Mouse (Mus musculus) heart, embryonic 12.5 days (tissue): Measurements from ENCODE around the gene Chrd. TPM values are rescaled to one million over a fixed set of nuclear protein-coding genes. Genes with fewer than 3 reads are reported as not detected.

Experiments
- ATAC-seq: fragments of 200-750 bp; cut with Nextera tagmentation; 2 replicates; pipeline ENCODE4 v1.8.0; 2017; ENCODE audit warnings: moderate TSS enrichment, moderate library complexity; ENCODE audit not compliant: insufficient number of reproducible peaks, low FRiP score
- H3K27ac ChIP-seq: fragments of 300-500 bp; sonication (generic); 2 replicates; pipeline ENCODE4 v1.5.1; 2016; ENCODE audit warnings: mild to moderate bottlenecking, moderate library complexity; ENCODE audit not compliant: poor library complexity, severe bottlenecking
- H3K27me3 ChIP-seq: fragments of 300-500 bp; sonication (generic); replicated peaks from 2 replicates; pipeline ENCODE4 v1.6.1; 2016; ENCODE audit warnings: mild to moderate bottlenecking, moderate library complexity
- H3K36me3 ChIP-seq: fragments of 300-500 bp; sonication (generic); 2 replicates; pipeline ENCODE4 v1.6.1; 2016; ENCODE audit warnings: mild to moderate bottlenecking, moderate library complexity
- H3K4me1 ChIP-seq: fragments of 300-500 bp; sonication (generic); replicated peaks from 2 replicates; pipeline ENCODE4 v1.6.1; 2016; ENCODE audit warnings: mild to moderate bottlenecking
- H3K4me2 ChIP-seq: fragments of 300-500 bp; sonication (generic); 2 replicates; pipeline ENCODE4 v1.6.1; 2016; ENCODE audit warnings: mild to moderate bottlenecking, moderate library complexity
- H3K4me3 ChIP-seq: fragments of 300-500 bp; sonication (generic); 2 replicates; pipeline ENCODE4 v1.5.1; 2016; ENCODE audit warnings: mild to moderate bottlenecking
- H3K9ac ChIP-seq: fragments of 300-500 bp; sonication (generic); 2 replicates; pipeline ENCODE4 v1.6.1; 2016; ENCODE audit warnings: mild to moderate bottlenecking, moderate library complexity
- H3K9me3 ChIP-seq: fragments of 300-500 bp; sonication (generic); replicated peaks from 2 replicates; pipeline ENCODE4 v1.6.1; 2016; ENCODE audit warnings: mild to moderate bottlenecking, moderate library complexity
- WGBS: fragments of 180-500 bp; shearing (Covaris S2); methylation state at CpG from one replicate; pipeline ENCODE4 v1.1.7; 2016; 5-methylcytosine and 5-hydroxymethylcytosine counted together
- polyA plus RNA-seq: library from polyadenylated mRNA; unstranded; fragments of >200 nt; fragmentation: Nextera tagmentation; extraction: Ambion mirVana; gene quantifications from 2 replicates; pipeline ENCODE4 v1.2.1, GENCODE M21; 2016

Chrd gene
- polyA plus RNA-seq, 1 experiment from 2014 or later, result 0.54 TPM

DNA sequence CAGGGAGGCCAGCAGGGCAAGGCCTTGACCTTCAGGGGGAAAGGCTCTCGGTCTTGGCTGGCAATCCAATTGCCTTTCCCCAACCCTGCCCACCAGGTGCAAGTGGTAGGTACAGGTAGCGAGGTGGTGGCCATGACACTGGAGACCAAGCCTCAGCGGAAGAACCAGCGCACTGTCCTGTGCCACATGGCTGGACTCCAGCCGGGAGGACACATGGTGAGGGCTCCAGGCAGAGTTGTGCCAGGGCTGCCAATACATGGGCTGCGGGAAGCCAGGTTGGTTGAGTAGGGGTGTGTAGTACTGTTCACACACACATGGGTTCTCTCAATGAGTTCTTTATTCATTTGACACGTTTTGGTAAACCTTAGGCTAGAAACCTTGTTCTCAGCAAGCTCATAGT, 3.2 kb downstream of the Chrd start:
- H3K9ac ChIP-seq, result no peak overlapping the region
- no peak overlapping the region for H3K4me2 ChIP-seq
- H3K27me3 ChIP-seq, result peaks cover 68% of the 10 kb centered on the region
- no peak for ATAC-seq
- H3K9me3 ChIP-seq, result no peaks in the 10 kb centered on the region
- no peak overlapping the region for H3K4me3 ChIP-seq
- no peaks in the 10 kb centered on the region for H3K36me3 ChIP-seq
- no peak overlapping the region for H3K27ac ChIP-seq
- WGBS, result 81% methylated on average over 7 of the region's 7 CpGs
- H3K4me1 ChIP-seq, result peaks cover 19% of the 10 kb centered on the region

- H3K9ac ChIP-seq, result no peak overlapping the region
- ATAC-seq, result no peak
- no peak overlapping the region for H3K27ac ChIP-seq
- peaks cover 19% of the 10 kb centered on the region for H3K4me1 ChIP-seq
- peaks cover 62% of the 10 kb centered on the region for H3K27me3 ChIP-seq
- no peak overlapping the region for H3K4me3 ChIP-seq
- 80% methylated on average over 5 of the region's 5 CpGs for WGBS
- H3K36me3 ChIP-seq, result no peaks in the 10 kb centered on the region
- H3K9me3 ChIP-seq, result no peaks in the 10 kb centered on the region
- no peak overlapping the region for H3K4me2 ChIP-seq
Observed at GRCm38 (mm10) chr16:20736823-20737222, 3.9 kb downstream of the Chrd start.

DNA sequence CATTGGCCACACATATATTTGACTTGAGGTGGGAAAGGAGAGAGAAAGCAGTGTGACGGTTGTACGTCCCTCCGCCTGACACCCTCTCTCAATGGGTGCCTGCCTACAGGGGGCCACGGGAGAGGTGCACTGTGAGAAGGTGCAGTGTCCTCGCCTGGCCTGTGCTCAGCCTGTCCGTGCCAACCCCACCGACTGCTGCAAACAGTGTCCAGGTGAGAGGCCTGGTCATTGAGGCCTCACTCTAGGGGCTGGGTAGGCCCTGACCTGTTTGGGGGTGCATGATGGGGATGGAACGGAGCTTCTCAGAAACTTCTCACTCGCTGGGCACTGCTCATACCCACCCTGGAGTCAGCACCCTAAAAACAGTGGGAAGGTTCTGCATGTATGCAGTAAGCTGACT, 6.9 kb downstream of the Chrd start:
- ATAC-seq, result no peak
- peaks cover 40% of the 10 kb centered on the region for H3K27me3 ChIP-seq
- no peaks in the 10 kb centered on the region for H3K9me3 ChIP-seq
- no peak overlapping the region for H3K27ac ChIP-seq
- whole genome bisulfite sequencing, result 76% methylated on average over 9 of the region's 9 CpGs
- no peak overlapping the region for H3K9ac ChIP-seq
- H3K36me3 ChIP-seq, result no peaks in the 10 kb centered on the region
- H3K4me3 ChIP-seq, result no peak overlapping the region
- H3K4me2 ChIP-seq, result no peak overlapping the region
- H3K4me1 ChIP-seq, result no peaks in the 10 kb centered on the region

GRCm38 (mm10) chr16:20746641-20747040, 13.7 kb downstream of the Chrd start:
- Histone ChIP-seq H3K27me3 (no peaks in the 10 kb centered on the region), H3K4me1 (no peaks in the 10 kb centered on the region), H3K4me3 (no peak overlapping the region), H3K9me3 (no peaks in the 10 kb centered on the region), H3K27ac (no peak overlapping the region), H3K36me3 (no peaks in the 10 kb centered on the region), H3K9ac (no peak overlapping the region), H3K4me2 (no peak overlapping the region)
- WGBS, result 74% methylated on average over 6 of the region's 6 CpGs
- ATAC-seq, result no peak

DNA sequence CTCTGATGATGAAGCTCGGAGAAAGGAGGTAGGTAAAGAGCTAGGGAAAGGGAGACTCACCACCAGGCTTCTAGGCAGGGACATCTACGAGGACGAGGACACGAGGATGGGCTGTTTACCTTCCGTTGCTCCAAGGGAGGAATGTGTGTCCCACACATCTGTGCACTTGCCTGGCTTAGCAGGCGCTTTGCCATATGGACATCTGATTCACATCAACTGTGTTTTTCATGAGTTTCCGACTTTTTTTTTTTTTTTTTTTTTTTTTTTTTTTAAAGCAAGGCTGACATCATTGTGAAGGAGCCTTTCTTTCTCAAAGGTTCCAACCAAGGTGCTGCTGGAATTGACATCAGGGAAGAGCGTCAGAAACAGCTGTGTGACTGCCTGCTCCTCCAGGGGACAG, 17.6 kb downstream of the Chrd start:
- H3K4me1 ChIP-seq, result no peaks in the 10 kb centered on the region
- H3K27me3 ChIP-seq, result no peaks in the 10 kb centered on the region
- WGBS, result 47% methylated on average over 8 of the region's 8 CpGs
- no peak overlapping the region for H3K9ac ChIP-seq
- H3K27ac ChIP-seq, result no peak overlapping the region
- no peak for ATAC-seq
- 0 out of 2 replicates have a peak, but pooled peaks cover 2% of the 10 kb centered on the region for H3K9me3 ChIP-seq
- no peaks in the 10 kb centered on the region for H3K36me3 ChIP-seq
- H3K4me2 ChIP-seq, result no peak overlapping the region
- H3K4me3 ChIP-seq, result no peak overlapping the region

DNA sequence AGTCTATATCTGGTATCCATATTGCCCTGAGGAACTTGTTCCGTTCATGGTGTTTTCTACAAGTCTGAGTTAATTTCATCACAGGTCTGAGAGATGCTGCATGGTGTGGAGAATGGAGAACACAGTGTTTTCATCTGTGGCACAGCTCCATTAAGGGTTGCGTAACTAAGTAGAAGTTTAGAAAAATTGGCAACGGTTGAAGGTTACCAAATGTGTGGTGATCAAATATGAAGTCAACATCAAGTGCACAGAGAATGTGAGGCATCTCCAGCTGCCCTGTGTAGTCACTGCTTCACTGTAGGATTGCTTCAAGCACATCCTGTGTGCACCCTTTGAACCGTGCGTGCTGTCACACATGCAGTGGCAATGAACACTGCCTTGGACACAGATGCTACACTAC, 23.1 kb downstream of the Chrd start:
- Histone ChIP-seq H3K4me1 (no peaks in the 10 kb centered on the region), H3K4me3 (no peak overlapping the region), H3K9me3 (0 out of 2 replicates have a peak, but pooled peaks cover 2% of the 10 kb centered on the region), H3K27ac (no peak overlapping the region), H3K4me2 (no peak overlapping the region), H3K9ac (no peak overlapping the region), H3K27me3 (no peaks in the 10 kb centered on the region), H3K36me3 (no peaks in the 10 kb centered on the region)
- WGBS, result 83% methylated on average over 5 of the region's 5 CpGs
- no peak for ATAC-seq

GRCm38 (mm10) chr16:20757385-20757784, 24.5 kb downstream of the Chrd start:
- WGBS, result 71% methylated on average over 1 of the region's 1 CpGs
- 0 out of 2 replicates have a peak, but pooled peaks cover 2% of the 10 kb centered on the region for H3K9me3 ChIP-seq
- ATAC-seq, result no peak
- H3K4me3 ChIP-seq, result no peak overlapping the region
- H3K4me2 ChIP-seq, result no peak overlapping the region
- no peak overlapping the region for H3K27ac ChIP-seq
- H3K27me3 ChIP-seq, result no peaks in the 10 kb centered on the region
- no peaks in the 10 kb centered on the region for H3K4me1 ChIP-seq
- no peak overlapping the region for H3K9ac ChIP-seq
- no peaks in the 10 kb centered on the region for H3K36me3 ChIP-seq

DNA sequence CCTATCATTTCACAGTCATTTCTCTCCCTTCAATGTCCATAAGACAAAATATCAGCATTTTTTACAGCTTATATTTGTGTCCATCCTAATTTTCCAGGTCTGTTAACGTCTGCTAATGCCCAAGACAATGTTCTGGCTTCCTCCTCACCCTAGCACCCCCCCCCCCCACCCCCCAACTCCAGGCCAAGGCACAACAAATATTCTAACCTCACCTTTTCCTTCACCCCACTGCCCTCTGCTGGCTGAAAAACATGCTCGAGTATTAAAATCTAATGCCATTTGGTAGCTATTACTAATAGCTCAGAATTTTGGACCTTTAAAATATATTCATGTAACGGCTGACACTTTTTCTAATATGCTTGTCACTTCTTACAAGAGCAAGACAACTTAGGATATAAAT, 28.8 kb downstream of the Chrd start:
- no peak for ATAC-seq
- no peaks in the 10 kb centered on the region for H3K36me3 ChIP-seq

GRCm38 (mm10) chr16:20765244-20765643, 32.3 kb downstream of the Chrd start:
- no peaks in the 10 kb centered on the region for H3K4me1 ChIP-seq
- no peak overlapping the region for H3K9ac ChIP-seq
- H3K36me3 ChIP-seq, result no peaks in the 10 kb centered on the region
- WGBS, result 43% methylated on average over 9 of the region's 9 CpGs
- H3K27ac ChIP-seq, result no peak overlapping the region
- no peak for ATAC-seq
- H3K4me2 ChIP-seq, result no peak overlapping the region
- no peak overlapping the region for H3K4me3 ChIP-seq
- no peaks in the 10 kb centered on the region for H3K9me3 ChIP-seq
- H3K27me3 ChIP-seq, result no peaks in the 10 kb centered on the region

More for the DNA sequence above, 28.8 kb downstream of the Chrd start:
- H3K27ac ChIP-seq, result no peak overlapping the region
- H3K4me1 ChIP-seq, result no peaks in the 10 kb centered on the region
- H3K9ac ChIP-seq, result no peak overlapping the region
- WGBS, result 12% methylated on average over 3 of the region's 3 CpGs
- no peak overlapping the region for H3K4me2 ChIP-seq
- no peaks in the 10 kb centered on the region for H3K27me3 ChIP-seq
- H3K9me3 ChIP-seq, result no peaks in the 10 kb centered on the region
- H3K4me3 ChIP-seq, result no peak overlapping the region

- no peak overlapping the region for H3K4me2 ChIP-seq
Observed at GRCm38 (mm10) chr16:20775021-20775420, 42.1 kb downstream of the Chrd start.

DNA sequence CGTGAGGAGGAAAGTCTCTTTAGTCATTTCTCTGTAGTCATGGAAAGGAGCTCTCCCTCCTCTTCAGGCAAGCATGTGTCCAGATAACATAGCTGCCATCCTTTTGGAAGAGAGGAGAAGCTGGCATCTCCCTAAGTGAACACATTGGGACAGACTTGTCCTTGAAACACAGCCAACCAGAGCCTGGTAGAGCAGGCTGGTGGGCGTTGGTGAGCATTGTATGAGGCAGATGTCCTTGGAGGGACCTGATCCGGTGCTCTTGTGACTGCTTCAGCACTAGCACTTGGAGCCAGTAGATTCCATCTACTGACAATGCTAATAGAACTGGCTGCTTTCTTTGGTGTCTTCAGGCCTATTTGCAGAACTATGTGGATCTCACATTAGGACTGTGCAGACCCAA, 46.9 kb downstream of the Chrd start:
- no peaks in the 10 kb centered on the region for H3K4me1 ChIP-seq
- H3K9ac ChIP-seq, result no peak overlapping the region
- no peaks in the 10 kb centered on the region for H3K36me3 ChIP-seq
- no peak overlapping the region for H3K27ac ChIP-seq
- H3K9me3 ChIP-seq, result no peaks in the 10 kb centered on the region
- no peaks in the 10 kb centered on the region for H3K27me3 ChIP-seq
- no peak overlapping the region for H3K4me2 ChIP-seq
- 73% methylated on average over 3 of the region's 3 CpGs for whole genome bisulfite sequencing
- no peak for ATAC-seq
- no peak overlapping the region for H3K4me3 ChIP-seq

More at GRCm38 (mm10) chr16:20775021-20775420, 42.1 kb downstream of the Chrd start:
- Histone ChIP-seq H3K4me3 (no peak overlapping the region), H3K27ac (no peak overlapping the region), H3K9ac (no peak overlapping the region), H3K27me3 (no peaks in the 10 kb centered on the region), H3K9me3 (peaks cover 7% of the 10 kb centered on the region; the same call in 1 of the 2 replicates), H3K4me1 (no peaks in the 10 kb centered on the region), H3K36me3 (no peaks in the 10 kb centered on the region)
- no peak for ATAC-seq
- WGBS, result 75% methylated on average over 5 of the region's 5 CpGs

DNA sequence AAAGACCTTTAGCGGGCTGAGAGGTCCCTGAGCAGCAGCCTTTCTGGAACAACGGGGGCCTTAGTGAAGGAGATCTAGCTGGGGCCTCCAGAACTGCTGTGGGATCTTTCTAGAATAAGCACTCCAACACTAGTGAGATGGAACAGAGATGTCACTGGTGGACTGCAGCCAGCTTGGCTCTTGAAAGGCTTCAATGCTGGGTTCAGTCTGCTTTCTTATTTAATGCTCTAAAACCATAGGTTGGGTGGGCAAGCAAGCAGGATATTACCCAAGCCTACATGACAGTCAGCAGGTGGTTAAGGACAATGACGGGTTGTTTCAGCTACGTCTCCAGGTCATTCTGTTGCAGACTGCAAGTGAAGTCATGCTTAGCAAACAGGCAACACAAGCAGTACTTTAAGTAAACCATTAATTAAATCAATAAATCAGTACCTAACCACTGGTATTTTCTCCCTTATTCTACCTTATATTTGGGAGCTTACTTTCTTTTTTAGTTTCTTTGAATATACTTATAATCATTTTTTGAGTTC, 48.2 kb downstream of the Chrd start:
- no peak for ATAC-seq

More for the DNA sequence above, 48.2 kb downstream of the Chrd start:
- no peak overlapping the region for H3K9ac ChIP-seq
- H3K4me1 ChIP-seq, result no peaks in the 10 kb centered on the region
- H3K27me3 ChIP-seq, result no peaks in the 10 kb centered on the region
- no peaks in the 10 kb centered on the region for H3K9me3 ChIP-seq
- WGBS, result 74% methylated on average over 4 of the region's 4 CpGs
- no peaks in the 10 kb centered on the region for H3K36me3 ChIP-seq
- no peak overlapping the region for H3K4me2 ChIP-seq
- H3K27ac ChIP-seq, result no peak overlapping the region
- H3K4me3 ChIP-seq, result no peak overlapping the region
